Mouse (Mus musculus): Measurements from ENCODE around the gene Dcun1d4. TPM values are rescaled to one million over a fixed set of nuclear protein-coding genes. Genes with fewer than 3 reads are reported as not detected.
"Not testable (repeated sequence)": the region's sequence is repeated elsewhere in the genome, so short reads cannot be mapped to it uniquely, and the experiment has no call there.

Dcun1d4 gene
- polyA plus RNA-seq, 1 experiment from 2014 or later, result 14.8 TPM

DNA sequence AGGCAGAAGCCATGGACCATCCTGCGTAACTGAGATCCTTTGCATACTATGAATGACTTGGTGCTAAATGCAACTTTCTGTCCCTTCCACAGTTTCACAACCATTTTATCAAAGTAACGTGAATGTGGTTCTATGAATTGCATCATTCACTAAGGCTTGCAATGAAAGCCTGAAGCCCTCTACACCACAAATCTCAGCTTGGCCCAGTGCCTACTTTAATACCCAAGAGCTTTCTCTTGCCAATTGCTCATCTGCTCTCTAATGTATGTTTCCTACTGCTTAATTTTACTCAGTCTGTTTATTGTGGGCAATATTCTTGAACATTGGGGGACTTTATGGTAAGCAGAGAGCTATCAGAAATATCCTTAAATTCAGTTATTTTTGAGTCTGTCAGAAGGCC lies 92.0 kb downstream of the Dcun1d4 start:
- no peak overlapping the region for H3K27ac ChIP-seq (ENCODE audit: low read length)
- H3K4me3 ChIP-seq (ENCODE audit: low read length), result no peak overlapping the region
- no peaks in the 10 kb centered on the region for H3K27me3 ChIP-seq (replicated peaks; ENCODE audit: control insufficient read depth, insufficient read depth, low read length)
- H3K9ac ChIP-seq (ENCODE audit: low read depth, low read length), result no peak overlapping the region
- no peaks in the 10 kb centered on the region for H3K36me3 ChIP-seq (ENCODE audit: control insufficient read depth, insufficient read depth, low read length)
- H3K4me2 ChIP-seq (ENCODE audit: low read depth, low read length), result no peak overlapping the region
- H3K4me1 ChIP-seq (ENCODE audit: control insufficient read depth, insufficient read depth, low read length), result no peaks in the 10 kb centered on the region
- 87% methylated on average over 2 of the region's 2 CpGs for WGBS
- no peaks in the 10 kb centered on the region for H3K9me3 ChIP-seq (ENCODE audit: control insufficient read depth, low read length)
- no peak for ATAC-seq

DNA sequence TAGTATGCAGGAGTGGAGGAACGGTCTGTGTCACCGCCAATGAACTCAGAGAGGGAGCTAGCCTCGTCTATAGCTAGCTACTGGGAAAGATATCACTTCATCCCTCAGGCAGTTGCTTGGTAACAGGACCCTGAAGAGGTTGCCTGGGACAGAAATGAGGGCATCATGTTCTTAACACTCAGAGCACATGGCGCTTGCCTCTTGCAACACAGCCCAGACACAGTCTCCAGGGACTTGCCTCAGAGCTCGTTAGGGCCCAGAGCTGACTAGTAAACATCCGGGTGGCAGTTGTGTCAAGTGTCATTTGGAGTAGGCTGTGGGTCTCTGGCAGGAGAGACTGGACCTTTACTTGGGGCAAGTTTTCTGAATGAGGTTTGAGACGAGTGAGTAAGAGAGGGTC lies 93.0 kb downstream of the Dcun1d4 start:
- H3K4me2 ChIP-seq (ENCODE audit: low read depth, low read length), result no peak overlapping the region
- H3K27ac ChIP-seq (ENCODE audit: low read length), result no peak overlapping the region
- H3K27me3 ChIP-seq (replicated peaks; ENCODE audit: control insufficient read depth, insufficient read depth, low read length), result no peaks in the 10 kb centered on the region
- H3K4me3 ChIP-seq (ENCODE audit: low read length), result no peak overlapping the region
- H3K9ac ChIP-seq (ENCODE audit: low read depth, low read length), result no peak overlapping the region
- 79% methylated on average over 7 of the region's 7 CpGs for WGBS
- H3K4me1 ChIP-seq (ENCODE audit: control insufficient read depth, insufficient read depth, low read length), result no peaks in the 10 kb centered on the region
- H3K36me3 ChIP-seq (ENCODE audit: control insufficient read depth, insufficient read depth, low read length), result no peaks in the 10 kb centered on the region
- no peak for ATAC-seq
- H3K9me3 ChIP-seq (ENCODE audit: control insufficient read depth, low read length), result no peaks in the 10 kb centered on the region

DNA sequence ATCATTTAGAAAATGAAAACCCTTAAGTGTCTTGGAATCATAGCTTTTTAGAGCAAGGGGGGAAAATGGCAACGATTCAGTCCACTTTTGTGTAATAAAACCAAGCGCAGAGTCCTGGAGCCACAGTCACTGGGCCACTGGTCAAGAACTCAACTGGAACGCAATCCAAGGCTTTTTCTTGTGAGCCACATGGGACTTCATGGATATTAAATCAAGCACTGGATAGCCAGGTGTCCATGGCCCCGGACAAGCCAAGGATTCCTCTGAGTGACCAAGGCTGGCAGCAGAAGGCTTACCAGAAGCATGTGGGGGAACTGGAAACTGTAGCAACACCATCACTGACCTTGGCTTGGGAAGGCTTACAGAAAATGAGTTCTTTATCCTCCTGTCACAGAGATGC lies 93.8 kb downstream of the Dcun1d4 start:
- H3K9ac ChIP-seq (ENCODE audit: low read depth, low read length), result no peak overlapping the region
- H3K27ac ChIP-seq (ENCODE audit: low read length), result no peak overlapping the region
- no peaks in the 10 kb centered on the region for H3K9me3 ChIP-seq (ENCODE audit: control insufficient read depth, low read length)
- H3K4me2 ChIP-seq (ENCODE audit: low read depth, low read length), result no peak overlapping the region
- WGBS, result 93% methylated on average over 4 of the region's 4 CpGs
- H3K36me3 ChIP-seq (ENCODE audit: control insufficient read depth, insufficient read depth, low read length), result no peaks in the 10 kb centered on the region
- ATAC-seq, result no peak
- no peaks in the 10 kb centered on the region for H3K4me1 ChIP-seq (ENCODE audit: control insufficient read depth, insufficient read depth, low read length)
- no peaks in the 10 kb centered on the region for H3K27me3 ChIP-seq (replicated peaks; ENCODE audit: control insufficient read depth, insufficient read depth, low read length)
- no peak overlapping the region for H3K4me3 ChIP-seq (ENCODE audit: low read length)

DNA sequence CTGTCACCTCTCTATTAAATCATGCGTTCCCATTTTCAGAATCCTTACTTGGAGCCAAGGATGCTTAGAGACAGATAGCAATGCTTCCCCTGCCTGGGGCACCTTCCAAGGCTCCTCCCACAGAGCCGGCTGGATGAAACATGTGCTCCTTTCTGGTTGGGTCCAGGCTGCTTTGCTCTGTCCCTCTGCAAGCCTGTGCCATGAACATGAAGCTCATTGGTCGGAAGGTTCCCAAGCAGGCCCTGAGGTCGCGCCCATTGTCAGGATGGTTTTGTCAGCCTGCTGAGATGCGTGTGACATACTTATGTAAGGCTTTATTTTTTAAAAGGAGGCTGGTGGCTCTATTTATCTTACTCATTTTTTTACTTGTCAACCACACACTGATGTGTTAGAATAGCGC lies 95.9 kb downstream of the Dcun1d4 start:
- Histone ChIP-seq H3K36me3 (ENCODE audit: control insufficient read depth, insufficient read depth, low read length) (no peaks in the 10 kb centered on the region), H3K9ac (ENCODE audit: low read depth, low read length) (no peak overlapping the region), H3K27me3 (replicated peaks; ENCODE audit: control insufficient read depth, insufficient read depth, low read length) (no peaks in the 10 kb centered on the region), H3K4me1 (ENCODE audit: control insufficient read depth, insufficient read depth, low read length) (no peaks in the 10 kb centered on the region), H3K4me2 (ENCODE audit: low read depth, low read length) (no peak overlapping the region), H3K27ac (ENCODE audit: low read length) (no peak overlapping the region), H3K9me3 (ENCODE audit: control insufficient read depth, low read length) (no peaks in the 10 kb centered on the region), H3K4me3 (ENCODE audit: low read length) (no peak overlapping the region)
- no peak for ATAC-seq
- WGBS, result 66% methylated on average over 7 of the region's 7 CpGs

DNA sequence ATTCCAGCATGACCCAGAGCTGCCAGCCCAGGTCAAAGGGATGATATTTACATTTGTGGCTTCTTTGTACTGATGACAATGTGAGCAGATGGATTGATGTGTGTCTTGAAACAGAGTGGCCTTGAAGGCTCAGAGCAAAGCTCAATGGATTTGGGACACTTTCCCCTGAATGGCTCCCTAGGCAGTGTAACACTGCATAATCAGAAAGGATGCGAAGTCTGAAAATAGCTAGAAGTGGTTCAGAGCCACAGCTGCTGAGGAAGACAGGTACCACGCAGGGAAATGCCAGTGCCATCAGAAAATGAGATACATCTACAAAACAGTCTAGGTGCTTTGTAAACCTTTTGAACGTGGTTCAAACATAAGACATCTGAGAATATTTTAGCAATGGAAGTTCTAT lies 97.3 kb downstream of the Dcun1d4 start:
- no peak overlapping the region for H3K27ac ChIP-seq (ENCODE audit: low read length)
- no peaks in the 10 kb centered on the region for H3K36me3 ChIP-seq (ENCODE audit: control insufficient read depth, insufficient read depth, low read length)
- H3K27me3 ChIP-seq (replicated peaks; ENCODE audit: control insufficient read depth, insufficient read depth, low read length), result no peaks in the 10 kb centered on the region
- H3K4me1 ChIP-seq (ENCODE audit: control insufficient read depth, insufficient read depth, low read length), result no peaks in the 10 kb centered on the region
- WGBS, result 83% methylated on average over 3 of the region's 3 CpGs
- H3K4me3 ChIP-seq (ENCODE audit: low read length), result no peak overlapping the region
- no peak overlapping the region for H3K9ac ChIP-seq (ENCODE audit: low read depth, low read length)
- H3K9me3 ChIP-seq (ENCODE audit: control insufficient read depth, low read length), result no peaks in the 10 kb centered on the region
- ATAC-seq, result no peak
- no peak overlapping the region for H3K4me2 ChIP-seq (ENCODE audit: low read depth, low read length)

DNA sequence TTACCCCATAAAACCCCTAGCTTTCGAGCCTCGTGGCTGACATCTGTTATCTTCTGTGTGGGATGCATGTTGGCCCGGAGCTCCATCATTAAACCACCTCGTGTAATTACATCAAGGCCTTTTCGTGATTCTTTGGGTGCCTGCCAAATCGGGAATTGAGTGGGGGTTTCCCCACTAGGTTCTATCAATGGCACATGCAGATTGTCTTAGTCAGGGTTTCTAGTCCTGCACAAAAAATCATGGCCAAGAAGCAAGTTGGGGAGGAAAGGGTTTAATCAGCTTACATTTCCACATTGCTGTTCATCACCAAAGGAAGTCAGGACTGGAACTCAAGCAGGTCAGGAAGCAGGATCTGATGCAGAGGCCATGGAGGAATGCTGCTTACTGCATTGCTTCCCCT lies 103.2 kb downstream of the Dcun1d4 start:
- H3K9me3 ChIP-seq (ENCODE audit: control insufficient read depth, low read length); H3K36me3 ChIP-seq (ENCODE audit: control insufficient read depth, insufficient read depth, low read length); H3K4me3 ChIP-seq (ENCODE audit: low read length); H3K9ac ChIP-seq (ENCODE audit: low read depth, low read length); H3K27me3 ChIP-seq (replicated peaks; ENCODE audit: control insufficient read depth, insufficient read depth, low read length); H3K27ac ChIP-seq (ENCODE audit: low read length); ATAC-seq; H3K4me2 ChIP-seq (ENCODE audit: low read depth, low read length); H3K4me1 ChIP-seq (ENCODE audit: control insufficient read depth, insufficient read depth, low read length): not testable (repeated sequence)
- 77% methylated on average over 6 of the region's 6 CpGs for WGBS

DNA sequence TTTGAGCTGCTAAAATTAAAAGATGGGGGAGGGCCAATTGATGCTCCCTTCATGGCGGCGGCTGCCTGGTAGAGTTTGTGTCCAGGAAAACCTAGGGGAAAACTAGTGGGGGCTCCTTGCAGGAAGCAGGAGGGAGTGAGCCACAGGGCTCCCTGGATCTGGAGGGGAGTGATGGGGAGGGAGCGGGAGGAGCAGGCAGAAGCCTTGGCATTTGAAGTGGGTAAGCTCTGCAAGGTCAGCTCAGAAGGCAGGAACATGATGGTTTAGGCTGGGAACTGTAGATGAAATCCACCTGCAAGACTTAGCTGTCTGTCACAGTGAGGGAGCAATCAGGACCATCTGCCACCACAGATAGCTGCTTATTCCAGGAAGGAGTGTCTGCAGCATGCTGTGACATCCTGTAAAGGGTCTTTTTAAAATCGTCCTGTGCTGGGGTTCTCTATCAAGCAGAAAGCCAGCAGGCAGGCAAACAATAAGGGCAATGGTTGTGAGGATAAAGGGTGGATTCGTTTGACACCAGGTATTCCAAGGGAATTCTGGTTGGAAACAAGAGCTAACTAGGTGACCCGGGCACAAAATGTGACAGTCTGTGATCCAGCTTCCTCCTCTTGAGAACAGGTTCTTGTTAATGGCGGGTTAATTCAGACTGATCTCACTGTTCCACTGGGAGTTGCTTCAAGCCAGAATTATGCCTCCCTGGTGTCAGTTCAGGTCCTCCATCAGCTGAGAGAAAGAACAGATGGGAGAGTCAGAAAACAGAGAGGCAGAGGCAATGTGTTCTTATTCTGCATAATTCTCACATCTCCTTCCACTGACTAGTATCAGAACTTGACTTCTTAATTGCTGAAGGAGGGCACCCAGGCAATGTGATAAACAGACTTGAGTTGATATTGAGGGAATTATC lies 104.7 kb downstream of the Dcun1d4 start:
- WGBS, result 39% methylated on average over 7 of the region's 7 CpGs
- no peak for ATAC-seq
- H3K27me3 ChIP-seq (replicated peaks; ENCODE audit: control insufficient read depth, insufficient read depth, low read length), result no peaks in the 10 kb centered on the region

DNA sequence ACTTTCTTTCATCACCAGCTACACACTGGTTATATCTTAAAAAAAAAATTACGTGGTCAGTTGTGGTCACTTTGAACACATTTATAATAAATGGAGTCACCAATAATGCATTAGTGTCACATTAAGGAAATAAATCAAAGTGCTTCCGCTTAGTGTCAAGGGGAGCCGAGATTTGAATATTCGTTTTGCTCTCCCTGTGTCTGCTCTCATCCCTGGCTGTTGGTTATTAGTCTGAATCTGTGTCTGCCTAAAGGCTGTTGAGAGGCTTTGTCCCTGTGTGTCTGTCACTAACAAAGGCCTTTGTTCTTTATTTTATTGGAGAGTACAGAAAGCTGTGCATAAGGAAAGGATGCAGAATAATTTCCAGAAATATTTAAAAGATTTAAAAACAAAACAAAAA lies 105.8 kb downstream of the Dcun1d4 start:
- WGBS, result 50% methylated on average over 4 of the region's 4 CpGs
- no peak overlapping the region for H3K4me3 ChIP-seq (ENCODE audit: low read length)
- no peaks in the 10 kb centered on the region for H3K27me3 ChIP-seq (replicated peaks; ENCODE audit: control insufficient read depth, insufficient read depth, low read length)
- H3K9me3 ChIP-seq (ENCODE audit: control insufficient read depth, low read length), result no peaks in the 10 kb centered on the region
- no peak overlapping the region for H3K4me2 ChIP-seq (ENCODE audit: low read depth, low read length)
- no peaks in the 10 kb centered on the region for H3K36me3 ChIP-seq (ENCODE audit: control insufficient read depth, insufficient read depth, low read length)
- H3K27ac ChIP-seq (ENCODE audit: low read length), result no peak overlapping the region
- H3K9ac ChIP-seq (ENCODE audit: low read depth, low read length), result no peak overlapping the region
- ATAC-seq, result no peak
- H3K4me1 ChIP-seq (ENCODE audit: control insufficient read depth, insufficient read depth, low read length), result no peaks in the 10 kb centered on the region; the same call in 1 of the 2 replicates

More for the DNA sequence above, 104.7 kb downstream of the Dcun1d4 start:
- H3K4me2 ChIP-seq (ENCODE audit: low read depth, low read length), result no peak overlapping the region
- H3K9me3 ChIP-seq (ENCODE audit: control insufficient read depth, low read length), result no peaks in the 10 kb centered on the region
- no peaks in the 10 kb centered on the region for H3K36me3 ChIP-seq (ENCODE audit: control insufficient read depth, insufficient read depth, low read length)
- H3K27ac ChIP-seq (ENCODE audit: low read length), result no peak overlapping the region
- H3K4me1 ChIP-seq (ENCODE audit: control insufficient read depth, insufficient read depth, low read length), result no peaks in the 10 kb centered on the region; the same call in 1 of the 2 replicates
- no peak overlapping the region for H3K9ac ChIP-seq (ENCODE audit: low read depth, low read length)
- no peak overlapping the region for H3K4me3 ChIP-seq (ENCODE audit: low read length)

DNA sequence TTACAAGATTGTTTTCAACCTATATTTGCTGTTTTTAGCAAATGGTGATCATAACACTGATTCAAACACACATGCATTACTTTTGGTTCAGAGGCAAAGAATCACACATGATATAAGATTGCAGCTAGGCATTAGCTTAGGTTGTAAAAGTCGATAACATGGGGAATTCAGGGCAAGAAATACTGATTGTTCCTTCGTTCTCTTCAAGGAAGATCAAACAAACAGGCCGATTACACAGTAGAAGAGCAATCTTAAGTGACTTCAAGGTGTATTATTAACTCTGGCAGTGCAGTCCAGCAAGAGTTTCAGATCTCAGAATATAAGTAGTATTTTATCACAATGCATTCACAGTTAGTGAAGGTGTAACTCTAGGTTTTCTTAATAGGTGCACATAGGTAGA lies 106.3 kb downstream of the Dcun1d4 start:
- Histone ChIP-seq H3K4me2 (ENCODE audit: low read depth, low read length) (no peak overlapping the region), H3K4me3 (ENCODE audit: low read length) (no peak overlapping the region), H3K4me1 (ENCODE audit: control insufficient read depth, insufficient read depth, low read length) (no peaks in the 10 kb centered on the region; the same call in 1 of the 2 replicates), H3K27ac (ENCODE audit: low read length) (no peak overlapping the region), H3K27me3 (replicated peaks; ENCODE audit: control insufficient read depth, insufficient read depth, low read length) (no peaks in the 10 kb centered on the region), H3K36me3 (ENCODE audit: control insufficient read depth, insufficient read depth, low read length) (no peaks in the 10 kb centered on the region), H3K9ac (ENCODE audit: low read depth, low read length) (no peak overlapping the region), H3K9me3 (ENCODE audit: control insufficient read depth, low read length) (no peaks in the 10 kb centered on the region)
- peak; percentile 76 for ATAC-seq
- 60% methylated on average over 3 of the region's 3 CpGs for WGBS
